Mouse (Mus musculus) kidney, adult 2 months (tissue): ENCODE results near the gene Mgat4c. TPM values are rescaled to one million over a fixed set of nuclear protein-coding genes. Genes with fewer than 3 reads are reported as not detected.

ENCODE experiments used
- DNase-seq: peaks from one replicate; pipeline ENCODE4 v3.0.0; 2021
- H3K27ac ChIP-seq: fragments of 200-500 bp; 2 replicates; pipeline ENCODE4 v1.5.1; 2012; ENCODE audit warnings: low read depth, low read length, control low read depth, inconsistent platforms; ENCODE audit not compliant: insufficient read depth
- H3K27me3 ChIP-seq: fragments of 200-500 bp; replicated peaks from 2 replicates; pipeline ENCODE4 v1.6.1; 2012; ENCODE audit warnings: mild to moderate bottlenecking, moderate library complexity, low read length, inconsistent platforms; ENCODE audit not compliant: control insufficient read depth, insufficient read depth
- H3K36me3 ChIP-seq: fragments of 200-500 bp; 2 replicates; pipeline ENCODE4 v1.6.1; 2012; ENCODE audit warnings: mild to moderate bottlenecking, moderate library complexity, low read length, inconsistent platforms; ENCODE audit not compliant: control insufficient read depth, insufficient read depth
- H3K4me1 ChIP-seq: fragments of 200-500 bp; 2 replicates; pipeline ENCODE4 v1.6.1; 2011; ENCODE audit warnings: low read length; ENCODE audit not compliant: control insufficient read depth, insufficient read depth
- H3K4me3 ChIP-seq: fragments of 200-500 bp; 2 replicates; pipeline ENCODE4 v1.5.1; 2011; ENCODE audit warnings: mild to moderate bottlenecking, low read depth, low read length, control low read depth; ENCODE audit not compliant: insufficient read depth
- CTCF ChIP-seq: fragments of 200-500 bp; conservative IDR thresholded peaks from 2 replicates; pipeline ENCODE4 v1.5.1; 2011; ENCODE audit warnings: low read depth, mild to moderate bottlenecking, control low read depth, low read length, moderate library complexity, mixed read lengths; ENCODE audit not compliant: insufficient read depth, insufficient read length
- POLR2A ChIP-seq: fragments of 200-500 bp; IDR thresholded peaks from one replicate; pipeline ENCODE4 v1.6.1; 2011; ENCODE audit warnings: low read depth, low read length, control low read depth
- WGBS: fragments of 180-500 bp; shearing (Covaris S2); methylation state at CpG from one replicate; pipeline ENCODE4 v1.1.7; 2018; 5-methylcytosine and 5-hydroxymethylcytosine counted together
- polyA plus RNA-seq: library from polyadenylated mRNA; depleted of rRNA; stranded (reverse); fragments of >200 nt; gene quantifications from 2 replicates; pipeline ENCODE4 v1.2.3, GENCODE M21; 2012

The Mgat4c gene
- polyA plus RNA-seq, 1 experiment, result 0.47 TPM

DNA sequence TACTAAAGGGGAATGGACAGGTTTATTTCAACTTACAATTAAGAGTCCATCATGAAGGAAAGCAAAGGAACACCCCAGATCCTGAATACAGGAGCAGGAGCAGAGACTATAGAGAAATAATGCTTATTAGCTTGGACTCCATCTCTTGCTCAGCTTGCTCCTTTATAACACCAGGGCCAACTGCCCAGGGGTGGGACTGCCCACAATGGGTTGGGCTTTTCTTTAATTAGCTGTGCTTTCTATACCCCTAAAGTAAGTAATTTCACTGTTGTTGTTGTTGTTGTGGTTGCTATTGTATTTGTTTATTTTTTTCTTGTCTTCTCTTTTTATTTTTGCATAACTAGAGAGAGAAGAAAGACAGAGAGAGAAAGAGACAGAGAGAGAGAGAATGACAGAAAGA is 562.6 kb downstream of the Mgat4c start:
- no peak for DNase-seq
- no peak overlapping the region for H3K27ac ChIP-seq
- TF ChIP-seq CTCF, result no peak
- TF ChIP-seq POLR2A, result no peak
- no peaks in the 10 kb centered on the region for H3K36me3 ChIP-seq
- no peak overlapping the region for H3K4me3 ChIP-seq
- no peaks in the 10 kb centered on the region for H3K4me1 ChIP-seq
- H3K27me3 ChIP-seq, result no peaks in the 10 kb centered on the region

- 68% methylated on average over 5 of the region's 5 CpGs for WGBS
- H3K27ac ChIP-seq, result no peak overlapping the region
- no peaks in the 10 kb centered on the region for H3K27me3 ChIP-seq
- H3K4me1 ChIP-seq, result no peaks in the 10 kb centered on the region
- no peak for DNase-seq
- H3K4me3 ChIP-seq, result no peak overlapping the region
- TF ChIP-seq CTCF (no peak), POLR2A (no peak)
- no peaks in the 10 kb centered on the region for H3K36me3 ChIP-seq
These were observed 563.3 kb downstream of the Mgat4c start for GRCm38 (mm10) chr10:102244601-102245000.

DNA sequence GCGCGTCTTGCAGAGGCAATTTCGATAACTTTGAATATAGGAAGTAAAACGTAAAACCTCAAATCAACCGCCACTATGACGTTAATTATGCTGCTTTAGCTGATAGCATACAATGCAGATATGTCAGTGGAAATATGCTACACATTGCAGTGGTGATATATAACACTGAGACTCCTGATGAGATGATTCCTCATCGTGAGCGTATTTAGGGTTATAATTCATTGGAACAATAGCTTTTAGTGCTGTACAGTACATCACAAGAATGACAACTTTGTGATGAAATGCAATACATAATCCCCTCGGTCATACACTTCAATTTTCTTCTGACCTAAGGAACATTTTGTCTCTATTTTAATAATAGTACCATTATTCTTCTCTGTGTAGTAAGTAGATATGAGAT is 564.0 kb downstream of the Mgat4c start:
- Histone ChIP-seq H3K4me3 (no peak overlapping the region), H3K4me1 (no peaks in the 10 kb centered on the region), H3K27ac (no peak overlapping the region), H3K36me3 (no peaks in the 10 kb centered on the region), H3K27me3 (no peaks in the 10 kb centered on the region)
- 75% methylated on average over 9 of the region's 9 CpGs for WGBS
- TF ChIP-seq POLR2A (no peak), CTCF (no peak)
- no peak for DNase-seq

DNA sequence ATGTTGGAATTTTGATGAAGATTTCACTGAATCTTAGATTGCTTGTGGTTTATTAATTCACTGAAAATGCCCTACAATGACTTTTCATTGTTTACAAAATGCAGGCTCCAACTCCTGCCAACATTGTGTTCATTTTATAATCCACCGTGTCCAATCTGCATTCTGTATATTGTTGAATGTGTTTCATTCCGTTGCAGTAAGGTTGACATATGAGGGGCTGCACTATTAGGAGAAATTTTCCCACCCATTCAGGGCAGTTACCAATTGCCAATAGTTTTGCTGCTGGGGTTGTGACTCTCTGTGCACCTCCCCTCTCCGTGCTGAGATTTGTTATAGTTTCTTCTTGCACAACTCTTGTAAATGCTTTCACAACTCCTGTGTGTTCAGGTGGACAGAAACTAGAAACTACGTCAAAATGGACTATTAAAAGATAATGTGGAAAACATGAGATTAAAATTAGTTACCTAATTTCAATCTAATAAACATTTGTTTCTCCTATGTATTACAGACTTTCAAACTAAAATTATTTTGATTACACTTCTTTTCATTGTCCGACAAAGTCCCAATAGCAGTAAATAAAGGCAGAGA is 627.7 kb downstream of the Mgat4c start:
- H3K27ac ChIP-seq, result no peak overlapping the region
- WGBS, result 83% methylated on average over 5 of the region's 5 CpGs
- no peak overlapping the region for H3K4me3 ChIP-seq
- H3K36me3 ChIP-seq, result no peaks in the 10 kb centered on the region
- H3K4me1 ChIP-seq, result no peaks in the 10 kb centered on the region
- H3K27me3 ChIP-seq, result no peaks in the 10 kb centered on the region
- no peak for DNase-seq
- TF ChIP-seq CTCF, result no peak
- TF ChIP-seq POLR2A, result no peak

- Histone ChIP-seq H3K4me3 (no peak overlapping the region), H3K36me3 (no peaks in the 10 kb centered on the region), H3K4me1 (no peaks in the 10 kb centered on the region), H3K27ac (no peak overlapping the region), H3K27me3 (no peaks in the 10 kb centered on the region)
- 78% methylated on average over 5 of the region's 5 CpGs for WGBS
- DNase-seq, result no peak
- TF ChIP-seq POLR2A (no peak), CTCF (no peak)
These were observed 684.5 kb downstream of the Mgat4c start for GRCm38 (mm10) chr10:102365685-102366381.

- TF ChIP-seq POLR2A (no peak), CTCF (no peak)
These were observed 689.3 kb downstream of the Mgat4c start for GRCm38 (mm10) chr10:102370576-102370975.

GRCm38 (mm10) chr10:102372111-102372510 is 690.8 kb downstream of the Mgat4c start:
- TF ChIP-seq CTCF, result no peak
- no peak for TF ChIP-seq POLR2A
- H3K27ac ChIP-seq, result no peak overlapping the region
- no peaks in the 10 kb centered on the region for H3K27me3 ChIP-seq
- H3K4me3 ChIP-seq, result no peak overlapping the region
- no peaks in the 10 kb centered on the region for H3K4me1 ChIP-seq
- no peaks in the 10 kb centered on the region for H3K36me3 ChIP-seq
- no peak for DNase-seq

More at GRCm38 (mm10) chr10:102370576-102370975, 689.3 kb downstream of the Mgat4c start:
- no peak overlapping the region for H3K4me3 ChIP-seq
- H3K36me3 ChIP-seq, result no peaks in the 10 kb centered on the region
- no peak overlapping the region for H3K27ac ChIP-seq
- DNase-seq, result no peak
- no peaks in the 10 kb centered on the region for H3K27me3 ChIP-seq
- no peaks in the 10 kb centered on the region for H3K4me1 ChIP-seq
- WGBS, result 79% methylated on average over 1 of the region's 1 CpGs
